In the genomic region with DNA sequence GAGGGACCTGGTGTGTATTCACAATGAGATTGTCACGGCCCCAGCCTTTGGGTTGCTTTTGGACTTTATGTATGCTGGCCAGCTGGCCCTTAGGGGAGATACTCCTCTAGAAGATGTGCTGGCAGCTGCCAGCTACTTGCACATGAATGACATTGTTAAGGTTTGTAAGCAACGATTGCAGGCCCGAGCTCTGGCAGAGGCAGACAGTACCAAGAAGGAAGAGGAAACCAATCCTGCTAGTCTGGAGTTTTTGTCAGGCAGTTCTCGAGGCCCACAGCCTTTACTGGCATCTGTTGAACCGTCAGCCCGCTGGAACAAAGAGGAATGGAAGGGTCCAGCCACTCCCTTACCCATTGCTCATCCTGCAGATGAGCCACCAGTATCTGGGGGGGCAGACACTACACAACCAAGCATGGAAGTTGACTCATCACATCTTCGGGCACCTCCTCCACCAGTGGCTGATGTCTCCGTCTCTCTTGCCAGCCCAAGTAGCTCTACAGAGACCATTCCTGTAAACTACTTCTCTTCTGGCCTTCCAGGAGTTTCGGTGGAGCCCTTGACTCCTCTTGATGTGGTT, we compare ENCODE assay signal across 8 mouse cellular contexts. TPM values are rescaled to one million over a fixed set of nuclear protein-coding genes. Genes with fewer than 3 reads are reported as not detected.
DNase-seq lines count a peak whose midpoint lies in the region; ATAC-seq and TF ChIP-seq lines count a peak whose summit lies in the region.

No protein-coding gene starts in this region.

- no peaks in the 10 kb centered on the region for H3K9me3 ChIP-seq in forebrain, embryonic 16.5 days (ENCODE audit: control insufficient read depth, low read length)
- no peaks in the 10 kb centered on the region for H3K9me3 ChIP-seq in liver, embryonic 16.5 days (replicated peaks; ENCODE audit: control insufficient read depth, low read length)

- peaks cover 3% of the 10 kb centered on the region; the same call in 1 of the 2 replicates for H3K36me3 ChIP-seq in forebrain, embryonic 16.5 days (ENCODE audit: control insufficient read depth, insufficient read depth)
- peaks cover 10% of the 10 kb centered on the region for H3K36me3 ChIP-seq in liver, embryonic 16.5 days (ENCODE audit: control insufficient read depth, insufficient read depth)

- TF ChIP-seq CTCF in gastrocnemius, adult 2 months (IDR thresholded peaks at IDR 0.05), result no peak

- no peaks in the 10 kb centered on the region for H3K27me3 ChIP-seq in forebrain, embryonic 16.5 days (replicated peaks; ENCODE audit: control insufficient read depth, insufficient read depth, low read length)
- no peaks in the 10 kb centered on the region for H3K27me3 ChIP-seq in liver, embryonic 16.5 days (ENCODE audit: control insufficient read depth, insufficient read depth, low read depth, low read length)

- H3K9ac ChIP-seq in forebrain, embryonic 16.5 days (replicated peaks; ENCODE audit: low read depth, low read length), result no peak overlapping the region
- no peak overlapping the region for H3K9ac ChIP-seq in liver, embryonic 16.5 days (ENCODE audit: low read depth, low read length)

- H3K4me3 ChIP-seq in gastrocnemius, adult 2 months, result peak overlapping the region; percentile 86
- no peak overlapping the region for H3K4me3 ChIP-seq in forebrain, embryonic 16.5 days (replicated peaks; ENCODE audit: low read length)
- no peak overlapping the region for H3K4me3 ChIP-seq in liver, embryonic 16.5 days (ENCODE audit: low read depth, low read length)

- peak overlapping the region; percentile 93 for H3K27ac ChIP-seq in gastrocnemius, adult 2 months
- no peak overlapping the region for H3K27ac ChIP-seq in forebrain, embryonic 16.5 days (ENCODE audit: low read length)
- peak overlapping the region; percentile 78 for H3K27ac ChIP-seq in liver, embryonic 16.5 days (ENCODE audit: low read length)

- 87% methylated on average over 9 of the region's 9 CpGs for WGBS in forebrain, embryonic 16.5 days
- 74% methylated on average over 9 of the region's 9 CpGs for WGBS in liver, embryonic 16.5 days (ENCODE audit: insufficient replicate concordance)

- DNase-seq in gastrocnemius, adult 2 months, result no peak
- DNase-seq in gastrocnemius, postnatal 10 days, result no peak
- DNase-seq in 416B (ENCODE audit: low read depth), result peak; percentile 91
- DNase-seq in ovary, postnatal 36 days (ENCODE audit: low spot score), result no peak
- DNase-seq in adrenal gland, postnatal 10 days, result no peak
- DNase-seq in left cerebral cortex, postnatal 10 days (ENCODE audit: extremely low spot score in 1 of 2, low spot score in 2 of 2), result no peak

- intact Hi-C loops in gastrocnemius, adult 2 months (cut with DNase I), result loop anchor here (2.0 kb wide), 1 partner anchor 16 kb away; the partner anchor contains the start of gene Ttc9c
- intact Hi-C loops in left cerebral cortex, postnatal 10 days (cut with DNase I), result no loop called here

- ATAC-seq in forebrain, embryonic 16.5 days, result no peak
- ATAC-seq in liver, embryonic 16.5 days (ENCODE audit: low read depth), result no peak

- peaks cover 11% of the 10 kb centered on the region for H3K4me1 ChIP-seq in forebrain, embryonic 16.5 days (replicated peaks; ENCODE audit: control insufficient read depth, insufficient read depth, low read length)
- H3K4me1 ChIP-seq in liver, embryonic 16.5 days (ENCODE audit: control insufficient read depth, low read depth, low read length), result peaks cover 12% of the 10 kb centered on the region

- peak overlapping the region; percentile 82 for H3K4me2 ChIP-seq in forebrain, embryonic 16.5 days (ENCODE audit: low read length)
- peak overlapping the region; percentile 87; the same call in 1 of the 2 replicates for H3K4me2 ChIP-seq in liver, embryonic 16.5 days (ENCODE audit: low read depth, low read length)

RNA-seq across cellular contexts. Expression of gene Zbtb3, which starts 0.9 kb away (rescaled TPM):
- total RNA-seq in gastrocnemius, adult 2 months (2021), result 1 to 10 TPM in 1 of 2 experiments, under 1 TPM in 1; 0.82 to 1.1 TPM
- total RNA-seq in gastrocnemius, postnatal 10 days (2021), result 1 to 10 TPM; 1.0 to 1.4 TPM
- 8.9 and 9.6 TPM in 2 replicates for polyA plus RNA-seq in forebrain, embryonic 16.5 days (2015; fragmentation: Nextera tagmentation; extraction: Ambion mirVana)
- 1.0 and 1.5 TPM in 2 replicates for polyA plus RNA-seq in liver, embryonic 16.5 days (2015; fragmentation: Nextera tagmentation; extraction: Ambion mirVana)
- 1 to 10 TPM; 2.0 to 2.3 TPM for total RNA-seq in adrenal gland, postnatal 10 days (2021)
- 1 to 10 TPM; 4.5 to 5.5 TPM for total RNA-seq in left cerebral cortex, postnatal 10 days (2021)

RNA-seq across cellular contexts. Expression of gene Polr2g, which starts 4.9 kb away (rescaled TPM):
- total RNA-seq in gastrocnemius, adult 2 months (2021), result 10 to 100 TPM; 35.6 to 42.6 TPM
- total RNA-seq in gastrocnemius, postnatal 10 days (2021), result 10 to 100 TPM; 40.9 to 45.1 TPM
- 160 and 164 TPM in 2 replicates for polyA plus RNA-seq in forebrain, embryonic 16.5 days (2015; fragmentation: Nextera tagmentation; extraction: Ambion mirVana)
- polyA plus RNA-seq in liver, embryonic 16.5 days (2015; fragmentation: Nextera tagmentation; extraction: Ambion mirVana), result 56.4 and 64.8 TPM in 2 replicates
- 10 to 100 TPM; 81.3 to 90.4 TPM for total RNA-seq in adrenal gland, postnatal 10 days (2021)
- 100 to 1,000 TPM; 109 to 110 TPM for total RNA-seq in left cerebral cortex, postnatal 10 days (2021)

RNA-seq across cellular contexts. Expression of gene Ttc9c, which starts 15.8 kb away (rescaled TPM):
- 10 to 100 TPM; 11.9 to 12.6 TPM for total RNA-seq in gastrocnemius, adult 2 months (2021)
- total RNA-seq in gastrocnemius, postnatal 10 days (2021), result 10 to 100 TPM; 11.8 to 15.7 TPM
- 71.1 and 72.1 TPM in 2 replicates for polyA plus RNA-seq in forebrain, embryonic 16.5 days (2015; fragmentation: Nextera tagmentation; extraction: Ambion mirVana)
- polyA plus RNA-seq in liver, embryonic 16.5 days (2015; fragmentation: Nextera tagmentation; extraction: Ambion mirVana), result 21.6 and 22.9 TPM in 2 replicates
- 10 to 100 TPM; 25.7 to 30.7 TPM for total RNA-seq in adrenal gland, postnatal 10 days (2021)
- 10 to 100 TPM; 27.7 to 29.0 TPM for total RNA-seq in left cerebral cortex, postnatal 10 days (2021)

RNA-seq across cellular contexts. Expression of gene Hnrnpul2, which starts 16.5 kb away (rescaled TPM):
- 10 to 100 TPM; 40.1 to 49.4 TPM for total RNA-seq in gastrocnemius, adult 2 months (2021)
- total RNA-seq in gastrocnemius, postnatal 10 days (2021), result 10 to 100 TPM; 42.2 to 47.8 TPM
- polyA plus RNA-seq in forebrain, embryonic 16.5 days (2015; fragmentation: Nextera tagmentation; extraction: Ambion mirVana), result 5.1 and 5.5 TPM in 2 replicates
- polyA plus RNA-seq in liver, embryonic 16.5 days (2015; fragmentation: Nextera tagmentation; extraction: Ambion mirVana), result 1.8 and 2.1 TPM in 2 replicates
- 10 to 100 TPM; 58.0 to 62.7 TPM for total RNA-seq in adrenal gland, postnatal 10 days (2021)
- total RNA-seq in left cerebral cortex, postnatal 10 days (2021), result 10 to 100 TPM; 98.6 to 98.9 TPM

RNA-seq across cellular contexts. Expression of gene Taf6l, which starts 17.1 kb away (rescaled TPM):
- total RNA-seq in gastrocnemius, adult 2 months (2021), result 1 to 10 TPM; 5.2 to 6.7 TPM
- 10 to 100 TPM in 1 of 2 experiments, 1 to 10 TPM in 1; 8.5 to 12.0 TPM for total RNA-seq in gastrocnemius, postnatal 10 days (2021)
- polyA plus RNA-seq in forebrain, embryonic 16.5 days (2015; fragmentation: Nextera tagmentation; extraction: Ambion mirVana), result 30.8 and 32.2 TPM in 2 replicates
- 10.0 and 11.0 TPM in 2 replicates for polyA plus RNA-seq in liver, embryonic 16.5 days (2015; fragmentation: Nextera tagmentation; extraction: Ambion mirVana)
- total RNA-seq in adrenal gland, postnatal 10 days (2021), result 10 to 100 TPM; 12.4 to 19.5 TPM
- 10 to 100 TPM; 16.4 to 17.8 TPM for total RNA-seq in left cerebral cortex, postnatal 10 days (2021)
